7 mouse cellular contexts compared by ENCODE assay signal in the genomic region with DNA sequence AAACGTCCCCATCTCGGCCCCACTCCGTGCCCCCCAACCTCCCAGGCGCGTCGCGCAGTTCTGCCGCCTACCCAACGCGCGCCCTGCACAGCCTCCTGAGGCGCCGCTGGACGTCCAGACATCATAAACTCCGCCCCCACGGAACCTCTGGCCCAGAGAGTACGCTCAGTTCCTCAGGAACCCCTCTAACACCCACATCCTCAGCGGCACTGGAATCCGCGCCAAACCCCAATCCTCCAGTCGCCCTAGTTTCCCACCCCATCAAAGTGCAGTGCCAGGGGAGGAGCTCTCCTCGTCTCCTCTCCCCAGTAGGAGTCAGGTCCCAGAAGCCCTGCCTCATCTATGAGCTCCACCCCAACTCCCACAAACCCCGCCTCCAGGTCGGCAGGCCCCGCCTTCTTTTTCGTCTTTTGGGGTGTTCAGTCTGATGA. TPM values are rescaled to one million over a fixed set of nuclear protein-coding genes. Genes with fewer than 3 reads are reported as not detected.
DNase-seq lines count a peak whose midpoint lies in the region; ATAC-seq lines count a peak whose summit lies in the region.

No protein-coding gene starts in this region.

- H3K9ac ChIP-seq in heart, embryonic 11.5 days (ENCODE audit: low read depth, low read length), result no peak overlapping the region
- H3K9ac ChIP-seq in kidney, embryonic 14.5 days (ENCODE audit: low read depth, low read length), result peak overlapping the region; percentile 42; the same call in 1 of the 2 replicates
- 0 out of 2 replicates have a peak overlapping the region, but pooled peaks have one; percentile 7 for H3K9ac ChIP-seq in limb, embryonic 15.5 days
- peak overlapping the region; percentile 78 for H3K9ac ChIP-seq in midbrain, embryonic 16.5 days (ENCODE audit: low read depth, low read length)

- DNase-seq in brain, adult 2 months (ENCODE audit: low read depth, low spot score), result peak; percentile 96
- DNase-seq in spleen, postnatal 36 days (ENCODE audit: low spot score in 2 of 2), result peak; percentile 66 to 78

- peak; percentile 51 for ATAC-seq in erythroblast, adult 5-6 weeks (replicated peaks; ENCODE audit: low FRiP score, poor library complexity, severe bottlenecking)
- no peak for ATAC-seq in heart, embryonic 11.5 days (replicated peaks; ENCODE audit: insufficient number of reproducible peaks, low FRiP score, low TSS enrichment)
- ATAC-seq in kidney, embryonic 14.5 days (ENCODE audit: low FRiP score, low TSS enrichment), result peak; percentile 54
- ATAC-seq in limb, embryonic 15.5 days (ENCODE audit: insufficient number of reproducible peaks, low FRiP score, low TSS enrichment, low read depth), result peak; percentile 49
- ATAC-seq in midbrain, embryonic 16.5 days, result no peak

- H3K27ac ChIP-seq in heart, embryonic 11.5 days (ENCODE audit: low read depth, low read length), result no peak overlapping the region
- H3K27ac ChIP-seq in kidney, embryonic 14.5 days (ENCODE audit: low read depth, low read length), result no peak overlapping the region
- no peak overlapping the region for H3K27ac ChIP-seq in limb, embryonic 15.5 days
- H3K27ac ChIP-seq in midbrain, embryonic 16.5 days (ENCODE audit: low read length), result no peak overlapping the region

- H3K9me3 ChIP-seq in heart, embryonic 11.5 days (replicated peaks; ENCODE audit: control insufficient read depth, low read length), result no peaks in the 10 kb centered on the region
- no peaks in the 10 kb centered on the region for H3K9me3 ChIP-seq in kidney, embryonic 14.5 days (ENCODE audit: control insufficient read depth, low read length)
- no peaks in the 10 kb centered on the region for H3K9me3 ChIP-seq in limb, embryonic 15.5 days
- H3K9me3 ChIP-seq in midbrain, embryonic 16.5 days (replicated peaks; ENCODE audit: control insufficient read depth, low read length, poor library complexity, severe bottlenecking), result no peaks in the 10 kb centered on the region

- peaks cover 24% of the 10 kb centered on the region for H3K4me1 ChIP-seq in heart, embryonic 11.5 days (ENCODE audit: control insufficient read depth, insufficient read depth, low read length)
- peaks cover 37% of the 10 kb centered on the region for H3K4me1 ChIP-seq in kidney, embryonic 14.5 days (ENCODE audit: control insufficient read depth, insufficient read depth, low read length)
- peaks cover 50% of the 10 kb centered on the region for H3K4me1 ChIP-seq in limb, embryonic 15.5 days
- peaks cover 37% of the 10 kb centered on the region for H3K4me1 ChIP-seq in midbrain, embryonic 16.5 days (ENCODE audit: control insufficient read depth, insufficient read depth, low read length)

- H3K4me3 ChIP-seq in heart, embryonic 11.5 days (ENCODE audit: low read depth, low read length), result peak overlapping the region; percentile 30
- H3K4me3 ChIP-seq in kidney, embryonic 14.5 days (ENCODE audit: low read length), result peak overlapping the region; percentile 36
- peak overlapping the region; percentile 39 for H3K4me3 ChIP-seq in limb, embryonic 15.5 days
- H3K4me3 ChIP-seq in midbrain, embryonic 16.5 days (ENCODE audit: low read depth, low read length), result peak overlapping the region; percentile 73

- peaks cover 51% of the 10 kb centered on the region for H3K27me3 ChIP-seq in heart, embryonic 11.5 days (ENCODE audit: control insufficient read depth, insufficient read depth, low read length)
- peaks cover 22% of the 10 kb centered on the region for H3K27me3 ChIP-seq in kidney, embryonic 14.5 days (ENCODE audit: control insufficient read depth, insufficient read depth, low read length)
- peaks cover 33% of the 10 kb centered on the region for H3K27me3 ChIP-seq in limb, embryonic 15.5 days
- H3K27me3 ChIP-seq in midbrain, embryonic 16.5 days (ENCODE audit: control insufficient read depth, insufficient read depth, low read depth, low read length), result peaks cover 4% of the 10 kb centered on the region; the same call in 1 of the 2 replicates

- WGBS in heart, embryonic 11.5 days (ENCODE audit: insufficient replicate concordance), result under 1% methylated on average over 26 of the region's 26 CpGs
- 2% methylated on average over 26 of the region's 26 CpGs for WGBS in kidney, embryonic 14.5 days
- WGBS in limb, embryonic 15.5 days, result under 1% methylated on average over 26 of the region's 26 CpGs
- 2% methylated on average over 26 of the region's 26 CpGs for WGBS in midbrain, embryonic 16.5 days

- H3K36me3 ChIP-seq in heart, embryonic 11.5 days (ENCODE audit: control insufficient read depth, insufficient read depth, low read length), result no peaks in the 10 kb centered on the region
- no peaks in the 10 kb centered on the region for H3K36me3 ChIP-seq in kidney, embryonic 14.5 days (ENCODE audit: control insufficient read depth, insufficient read depth, low read length)
- H3K36me3 ChIP-seq in limb, embryonic 15.5 days, result no peaks in the 10 kb centered on the region
- no peaks in the 10 kb centered on the region for H3K36me3 ChIP-seq in midbrain, embryonic 16.5 days (ENCODE audit: control insufficient read depth, insufficient read depth, low read length)

- H3K4me2 ChIP-seq in heart, embryonic 11.5 days, result peak overlapping the region; percentile 60
- peak overlapping the region; percentile 56 for H3K4me2 ChIP-seq in kidney, embryonic 14.5 days (replicated peaks; ENCODE audit: low read depth, low read length)
- peak overlapping the region; percentile 79 for H3K4me2 ChIP-seq in limb, embryonic 15.5 days
- peak overlapping the region; percentile 92 for H3K4me2 ChIP-seq in midbrain, embryonic 16.5 days (ENCODE audit: low read length)

RNA-seq across cellular contexts. Expression of gene Prrt1, which starts 2.9 kb away (rescaled TPM):
- total RNA-seq in erythroblast, adult 5-6 weeks (2015; ENCODE audit: low replicate concordance), result not detected in 2 replicates
- total RNA-seq in erythroblast, adult 5-6 weeks (2017; ENCODE audit: low replicate concordance), result not detected in 2 replicates
- not detected in 2 replicates for polyA plus RNA-seq in heart, embryonic 11.5 days (2014; fragmentation: Nextera tagmentation; extraction: Ambion mirVana)
- 0.16 and 0.18 TPM in 2 replicates for polyA plus RNA-seq in kidney, embryonic 14.5 days (2014; fragmentation: Nextera tagmentation; extraction: Ambion mirVana)
- polyA plus RNA-seq in limb, embryonic 15.5 days (2015; fragmentation: Nextera tagmentation; extraction: Ambion mirVana), result 0.46 and 0.60 TPM in 2 replicates
- 10.3 and 11.5 TPM in 2 replicates for polyA plus RNA-seq in midbrain, embryonic 16.5 days (2015; fragmentation: Nextera tagmentation; extraction: Ambion mirVana)

RNA-seq across cellular contexts. Expression of gene Ppt2, which starts 4.0 kb away (rescaled TPM):
- total RNA-seq in erythroblast, adult 5-6 weeks (2015; ENCODE audit: low replicate concordance), result 13.6 and 21.3 TPM in 2 replicates
- 2.9 and 3.3 TPM in 2 replicates for total RNA-seq in erythroblast, adult 5-6 weeks (2017; ENCODE audit: low replicate concordance)
- 31.7 and 34.3 TPM in 2 replicates for polyA plus RNA-seq in heart, embryonic 11.5 days (2014; fragmentation: Nextera tagmentation; extraction: Ambion mirVana)
- 33.5 and 39.1 TPM in 2 replicates for polyA plus RNA-seq in kidney, embryonic 14.5 days (2014; fragmentation: Nextera tagmentation; extraction: Ambion mirVana)
- 26.8 and 29.9 TPM in 2 replicates for polyA plus RNA-seq in limb, embryonic 15.5 days (2015; fragmentation: Nextera tagmentation; extraction: Ambion mirVana)
- 19.9 and 21.0 TPM in 2 replicates for polyA plus RNA-seq in midbrain, embryonic 16.5 days (2015; fragmentation: Nextera tagmentation; extraction: Ambion mirVana)

RNA-seq across cellular contexts. Expression of gene Fkbpl, which starts 12.3 kb away (rescaled TPM):
- total RNA-seq in erythroblast, adult 5-6 weeks (2015; ENCODE audit: low replicate concordance), result not detected in 2 replicates
- total RNA-seq in erythroblast, adult 5-6 weeks (2017; ENCODE audit: low replicate concordance), result 0.42 and 3.9 TPM in 2 replicates
- 10.9 and 11.4 TPM in 2 replicates for polyA plus RNA-seq in heart, embryonic 11.5 days (2014; fragmentation: Nextera tagmentation; extraction: Ambion mirVana)
- 14.8 and 16.5 TPM in 2 replicates for polyA plus RNA-seq in kidney, embryonic 14.5 days (2014; fragmentation: Nextera tagmentation; extraction: Ambion mirVana)
- polyA plus RNA-seq in limb, embryonic 15.5 days (2015; fragmentation: Nextera tagmentation; extraction: Ambion mirVana), result 15.5 and 17.1 TPM in 2 replicates
- 15.4 and 17.9 TPM in 2 replicates for polyA plus RNA-seq in midbrain, embryonic 16.5 days (2015; fragmentation: Nextera tagmentation; extraction: Ambion mirVana)

RNA-seq across cellular contexts. Expression of gene Atf6b, which starts 14.7 kb away (rescaled TPM):
- total RNA-seq in erythroblast, adult 5-6 weeks (2015; ENCODE audit: low replicate concordance), result 4.2 and 6.9 TPM in 2 replicates
- total RNA-seq in erythroblast, adult 5-6 weeks (2017; ENCODE audit: low replicate concordance), result 4.0 and 6.1 TPM in 2 replicates
- polyA plus RNA-seq in heart, embryonic 11.5 days (2014; fragmentation: Nextera tagmentation; extraction: Ambion mirVana), result 41.0 and 49.8 TPM in 2 replicates
- polyA plus RNA-seq in kidney, embryonic 14.5 days (2014; fragmentation: Nextera tagmentation; extraction: Ambion mirVana), result 54.6 and 61.7 TPM in 2 replicates
- polyA plus RNA-seq in limb, embryonic 15.5 days (2015; fragmentation: Nextera tagmentation; extraction: Ambion mirVana), result 85.4 and 88.3 TPM in 2 replicates
- polyA plus RNA-seq in midbrain, embryonic 16.5 days (2015; fragmentation: Nextera tagmentation; extraction: Ambion mirVana), result 119 and 123 TPM in 2 replicates

RNA-seq across cellular contexts. Expression of gene Egfl8, which starts 16.5 kb away (rescaled TPM):
- total RNA-seq in erythroblast, adult 5-6 weeks (2015; ENCODE audit: low replicate concordance), result 2.3 TPM in 1 of 2 replicates, not detected in the other
- total RNA-seq in erythroblast, adult 5-6 weeks (2017; ENCODE audit: low replicate concordance), result 0.34 TPM in 1 of 2 replicates, not detected in the other
- polyA plus RNA-seq in heart, embryonic 11.5 days (2014; fragmentation: Nextera tagmentation; extraction: Ambion mirVana), result 0.82 and 0.90 TPM in 2 replicates
- polyA plus RNA-seq in kidney, embryonic 14.5 days (2014; fragmentation: Nextera tagmentation; extraction: Ambion mirVana), result 3.2 and 3.6 TPM in 2 replicates
- 8.3 and 13.4 TPM in 2 replicates for polyA plus RNA-seq in limb, embryonic 15.5 days (2015; fragmentation: Nextera tagmentation; extraction: Ambion mirVana)
- 6.1 and 6.3 TPM in 2 replicates for polyA plus RNA-seq in midbrain, embryonic 16.5 days (2015; fragmentation: Nextera tagmentation; extraction: Ambion mirVana)

Comparison
In these comparisons a context has a peak if more than half of its experiments do, and no peak if none do; other contexts are left out.
1. ATAC-seq: peak in erythroblast, adult 5-6 weeks (single experiment), kidney, embryonic 14.5 days (single experiment) and limb, embryonic 15.5 days (single experiment); none in heart, embryonic 11.5 days (single experiment) and midbrain, embryonic 16.5 days (single experiment).
2. Peak in every context shown above with its lines, with median percentiles within 50 percentile points of each other: H3K4me2 ChIP-seq and H3K4me3 ChIP-seq.